Mouse (Mus musculus) megakaryocyte, adult 5-6 weeks (primary cell): ENCODE data around the gene Prkce. TPM values are rescaled to one million over a fixed set of nuclear protein-coding genes. Genes with fewer than 3 reads are reported as not detected.
A peak's percentile ranks its signal among the peaks of the same experiment; 100 is the strongest.
"Not testable (repeated sequence)": the region's sequence is repeated elsewhere in the genome, so short reads cannot be mapped to it uniquely, and the experiment has no call there.

ENCODE experiments used
- ATAC-seq: 2 replicates; pipeline ENCODE4 v1.8.0; 2016; ENCODE audit warnings: mild to moderate bottlenecking, inconsistent platforms; ENCODE audit not compliant: poor library complexity, severe bottlenecking
- total RNA-seq, 2 experiments: library from RNA; stranded (forward) in 1 of 2; stranded (reverse) in 1 of 2; fragments of 153-499, 151-499 nt in 1 of 2; fragments of 221-1000, 200-1000 nt in 1 of 2; gene quantifications; 2 replicates each; pipeline versions ENCODE4 v1.2.3 to v1.2.4; 2015 to 2017

The Prkce gene
- total RNA-seq, 2 experiments from 2014 or later: 3.5 to 8.1 TPM

DNA sequence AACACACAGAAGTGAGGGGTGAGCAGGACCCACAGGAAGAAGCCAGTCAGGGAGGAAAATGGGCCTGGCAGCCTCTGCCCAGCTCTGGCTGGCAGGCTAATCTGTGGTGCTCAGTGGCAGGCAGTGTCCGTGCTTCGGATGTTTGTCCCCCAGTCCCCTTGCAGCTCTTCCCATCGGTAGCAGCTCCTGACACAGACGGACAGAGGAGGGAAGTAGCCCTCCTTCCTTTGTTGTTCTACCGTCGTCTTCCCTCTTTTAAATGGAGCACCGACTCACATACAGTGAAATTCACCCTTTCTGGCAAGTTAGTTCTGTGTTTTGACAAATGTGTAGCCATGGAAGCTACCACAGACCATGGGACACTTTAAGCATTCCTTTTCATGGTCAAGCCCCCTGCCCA is 299.3 kb downstream of the Prkce start:
- no peak for ATAC-seq

DNA sequence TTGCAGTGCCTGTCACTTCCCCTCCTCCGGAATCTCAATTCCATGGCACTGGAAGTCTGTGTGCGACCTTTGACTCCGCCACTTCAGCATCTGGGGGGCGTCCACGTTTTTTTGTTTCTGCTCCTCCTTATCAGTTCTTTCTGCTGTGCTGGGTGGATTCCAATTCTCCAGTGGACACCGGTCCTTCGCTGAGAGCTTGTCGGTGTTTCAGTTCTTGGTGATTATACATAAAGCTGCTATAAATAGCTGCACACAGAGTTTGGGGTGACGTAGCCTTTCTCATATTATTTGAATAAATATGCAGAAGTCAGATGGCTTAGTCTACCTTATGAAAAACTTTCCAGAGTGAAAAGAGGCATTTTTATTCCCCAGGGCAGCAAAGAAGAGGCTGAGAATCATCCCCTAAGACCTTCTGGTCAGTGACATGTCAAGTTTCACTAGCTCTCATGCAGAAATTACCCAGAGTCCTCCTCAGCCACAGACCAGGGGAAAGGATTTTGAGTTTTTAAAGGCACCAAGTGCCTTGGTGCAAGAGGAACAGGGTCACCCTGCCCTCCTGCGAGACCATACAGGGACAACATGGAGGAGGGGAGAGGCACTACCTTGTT is 299.8 kb downstream of the Prkce start:
- no peak for ATAC-seq

DNA sequence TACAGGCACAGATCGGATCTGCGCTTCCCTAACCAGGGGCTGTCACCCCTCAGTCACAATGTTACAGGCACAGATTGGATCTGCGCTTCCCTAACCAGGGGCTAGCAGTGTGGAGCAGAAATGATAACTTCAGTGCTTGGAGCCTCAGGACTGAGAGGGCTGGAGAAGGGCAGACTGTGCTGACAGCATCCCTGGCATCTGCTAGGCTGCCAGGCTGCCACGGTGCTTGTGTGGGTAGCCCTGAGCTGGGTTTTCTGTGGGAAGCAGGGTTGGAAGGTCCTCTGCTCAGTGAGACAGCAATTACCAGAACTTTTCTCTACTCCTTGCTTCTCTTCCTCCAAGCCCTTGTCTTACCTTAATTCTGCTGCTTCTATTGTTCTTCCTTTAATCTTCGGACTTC is 300.4 kb downstream of the Prkce start:
- no peak for ATAC-seq

- ATAC-seq: no peak
Observed at GRCm38 (mm10) chr17:86470160-86470559, 302.6 kb downstream of the Prkce start.

GRCm38 (mm10) chr17:86471684-86472083 is 304.1 kb downstream of the Prkce start:
- peak; percentile 42; the same call in 1 of the 2 replicates for ATAC-seq

DNA sequence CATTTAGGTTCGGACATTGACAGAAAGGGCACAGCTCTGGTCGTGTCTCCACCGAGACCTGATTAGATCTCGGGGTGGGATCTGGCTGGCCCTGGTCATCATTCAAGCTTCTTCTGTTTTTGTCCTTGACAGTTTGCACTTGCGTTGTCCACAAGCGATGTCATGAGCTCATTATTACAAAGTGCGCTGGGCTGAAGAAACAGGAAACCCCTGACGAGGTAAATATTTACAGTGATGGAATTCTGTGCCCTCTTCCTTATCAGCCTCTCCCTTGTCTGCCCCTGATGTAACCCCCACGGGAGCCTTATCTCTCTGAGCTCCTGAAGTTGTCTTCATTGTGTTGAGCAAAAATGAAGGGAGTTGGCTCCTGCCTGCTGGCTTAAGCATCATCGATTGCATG is 309.1 kb downstream of the Prkce start:
- ATAC-seq: no peak

GRCm38 (mm10) chr17:86477401-86477800 is 309.8 kb downstream of the Prkce start:
- ATAC-seq: not testable (repeated sequence)

DNA sequence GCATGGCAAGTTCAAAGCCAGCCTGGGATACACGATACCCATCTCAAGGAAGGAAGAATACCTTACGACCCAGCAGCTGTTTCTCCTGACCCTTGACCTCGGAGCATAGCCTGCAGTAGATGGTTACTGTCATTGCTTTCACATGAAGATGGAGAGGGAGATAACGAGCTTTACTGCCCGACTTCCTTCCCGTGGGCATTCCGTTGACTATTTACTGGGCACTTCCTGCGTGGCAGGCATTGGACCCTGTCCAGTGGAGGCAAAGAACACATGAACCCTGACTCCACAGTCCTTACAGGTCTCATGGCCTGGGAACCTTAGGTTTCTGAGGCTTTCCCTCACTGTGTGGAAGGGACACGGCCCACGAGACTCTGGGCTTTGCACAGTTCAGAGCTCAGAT is 311.8 kb downstream of the Prkce start:
- no peak for ATAC-seq

GRCm38 (mm10) chr17:86482675-86483074 is 315.1 kb downstream of the Prkce start:
- ATAC-seq: no peak

GRCm38 (mm10) chr17:86484087-86484737 is 316.6 kb downstream of the Prkce start:
- peak; percentile 75 for ATAC-seq

DNA sequence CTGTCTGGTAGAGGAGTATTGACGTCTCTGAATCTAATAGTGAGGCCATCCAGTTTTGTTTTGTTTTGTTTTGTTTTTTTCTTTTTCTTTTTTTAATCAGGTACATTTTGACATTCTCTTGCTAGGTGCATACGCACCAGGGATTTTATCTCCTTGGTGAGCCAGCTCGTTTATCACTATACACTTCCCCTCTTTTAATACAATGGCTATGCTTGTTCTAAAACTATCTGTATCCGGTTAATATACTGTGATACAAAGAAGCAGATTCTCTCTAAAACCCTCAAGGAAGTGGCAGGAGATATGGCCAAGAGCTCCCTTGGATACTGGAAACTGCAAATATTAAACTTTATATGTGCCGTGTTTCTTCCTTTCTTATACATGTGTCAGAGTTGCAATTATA is 319.1 kb downstream of the Prkce start:
- no peak for ATAC-seq

DNA sequence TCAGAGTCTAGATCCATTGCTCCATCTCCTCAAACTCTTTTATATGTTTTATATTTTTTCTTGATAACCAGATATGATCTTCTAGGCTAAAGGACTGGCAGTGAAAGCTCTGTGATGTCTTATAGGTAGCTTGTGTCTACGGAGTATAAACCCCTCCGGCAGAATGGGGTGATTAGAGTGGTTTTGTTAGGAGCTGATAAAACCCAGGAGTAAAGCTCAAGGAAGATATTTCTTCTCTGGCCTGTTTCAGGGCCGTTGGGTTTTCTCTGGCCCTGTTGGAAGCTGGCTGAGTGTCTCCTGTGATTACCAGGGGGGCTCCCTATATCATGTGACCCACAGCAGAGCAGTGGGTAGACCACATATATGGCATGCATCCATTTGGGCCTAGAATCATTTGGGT is 319.9 kb downstream of the Prkce start:
- no peak for ATAC-seq

DNA sequence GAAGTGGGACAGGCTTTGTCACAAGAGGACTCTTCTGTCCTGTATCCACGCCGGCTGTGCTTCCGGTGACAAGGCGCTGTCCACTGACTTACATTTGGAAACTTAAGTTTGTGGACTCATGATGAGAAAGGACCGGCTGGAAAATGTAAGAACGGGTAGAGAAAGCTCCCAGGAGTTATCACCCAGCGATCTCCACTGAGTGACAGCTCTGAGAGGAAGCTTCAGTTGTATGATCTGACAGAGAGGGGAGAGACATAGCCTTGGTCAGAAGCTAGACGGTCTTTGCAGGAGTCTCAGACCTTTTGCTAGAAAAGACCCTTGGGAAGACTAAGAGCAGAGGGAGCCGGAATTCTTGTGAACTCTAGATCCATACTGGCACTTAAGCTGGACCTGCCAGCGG is 322.2 kb downstream of the Prkce start:
- ATAC-seq: no peak

DNA sequence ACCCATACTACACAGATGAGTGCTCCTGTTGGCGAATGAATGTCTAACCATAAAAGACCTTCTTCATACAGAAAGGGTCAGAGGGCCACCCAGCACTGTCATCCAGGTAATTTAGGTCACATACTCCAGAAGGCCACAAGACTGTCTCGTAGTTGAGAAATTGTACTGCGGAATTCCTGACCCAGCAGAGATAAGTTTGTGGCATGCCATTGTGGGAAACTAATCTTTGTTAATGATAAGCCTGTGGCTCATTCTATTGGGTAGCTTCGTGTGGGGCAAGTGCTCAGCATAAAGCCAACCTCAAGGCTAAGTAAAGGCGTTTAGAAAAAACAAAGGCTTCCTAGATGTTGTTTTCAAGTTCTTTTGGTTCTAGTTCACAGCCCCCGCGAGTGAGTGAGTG is 324.8 kb downstream of the Prkce start:
- ATAC-seq: no peak

GRCm38 (mm10) chr17:86493891-86494420 is 326.4 kb downstream of the Prkce start:
- no peak for ATAC-seq

GRCm38 (mm10) chr17:86494494-86494893 is 326.9 kb downstream of the Prkce start:
- ATAC-seq: peak; percentile 7; the same call in 1 of the 2 replicates

DNA sequence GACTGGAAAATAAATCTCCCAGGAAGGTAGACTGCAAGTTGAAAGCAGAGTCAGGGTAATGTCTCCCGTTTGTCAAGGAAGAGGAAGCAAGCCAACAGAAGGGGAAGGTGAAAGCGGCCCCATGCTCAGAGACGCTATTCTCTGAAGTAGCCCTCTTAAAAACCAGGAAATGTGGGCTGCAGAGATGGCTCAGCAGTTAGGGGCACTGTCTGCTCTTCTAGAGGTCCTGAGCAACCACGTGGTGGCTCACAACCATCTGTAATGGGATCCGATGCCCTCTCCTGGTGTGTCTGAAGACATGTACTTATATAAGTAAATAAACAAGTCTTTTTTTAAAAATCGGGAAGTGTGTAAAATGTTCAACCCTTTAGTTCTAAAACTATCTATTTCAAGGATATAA is 327.3 kb downstream of the Prkce start:
- ATAC-seq: peak; percentile 90

- ATAC-seq: no peak
Observed at GRCm38 (mm10) chr17:86496123-86496771, 328.7 kb downstream of the Prkce start.

GRCm38 (mm10) chr17:86497302-86497701 is 329.7 kb downstream of the Prkce start:
- ATAC-seq: no peak

GRCm38 (mm10) chr17:86499359-86500045 is 331.9 kb downstream of the Prkce start:
- no peak for ATAC-seq

DNA sequence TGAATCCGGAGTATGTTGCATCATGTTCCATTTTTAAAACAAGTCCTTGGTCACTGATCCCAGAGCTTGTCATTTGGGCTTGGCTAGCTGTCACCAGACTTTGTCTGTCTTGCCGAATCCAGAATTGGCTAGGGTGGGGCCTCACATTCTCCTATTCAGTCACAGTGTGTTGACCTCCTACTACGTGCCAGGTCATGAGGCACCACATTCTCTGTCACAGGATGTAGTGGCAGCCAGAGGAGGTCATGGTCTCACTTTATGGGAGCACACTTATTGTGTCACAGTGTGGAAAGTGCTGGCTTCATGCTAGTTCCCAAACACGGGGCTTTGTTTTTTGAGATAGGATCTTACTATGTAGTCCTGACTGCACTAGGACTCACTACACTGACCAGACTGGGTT is 333.8 kb downstream of the Prkce start:
- ATAC-seq: no peak
